Mouse (Mus musculus) neural tube, embryonic 14.5 days (tissue): ENCODE measurements at regions not wholly inside any gene's neighbourhood (a gene's known extent, or its start where the extent isn't known, plus 50 kb on each side); places are given as distances from the start of the nearest gene placed in this dataset.

Experiments used
- ATAC-seq: fragments of 200-750 bp; cut with Nextera tagmentation; 2 replicates; pipeline ENCODE4 v1.8.0; 2017; ENCODE audit warnings: low read depth, mild to moderate bottlenecking, moderate TSS enrichment, moderate library complexity
- H3K27ac ChIP-seq: fragments of 300-500 bp; sonication (generic); 2 replicates; pipeline ENCODE4 v1.5.1; 2014; ENCODE audit warnings: low read depth, mild to moderate bottlenecking, control low read depth, low read length, moderate library complexity, mixed read lengths
- H3K27me3 ChIP-seq: fragments of 300-500 bp; sonication (generic); 2 replicates; pipeline ENCODE4 v1.6.1; 2014; ENCODE audit warnings: low read length; ENCODE audit not compliant: control insufficient read depth, insufficient read depth
- H3K36me3 ChIP-seq: fragments of 300-500 bp; sonication (generic); 2 replicates; pipeline ENCODE4 v1.6.1; 2014; ENCODE audit warnings: low read length, mixed read lengths; ENCODE audit not compliant: control insufficient read depth, insufficient read depth
- H3K4me1 ChIP-seq: fragments of 300-500 bp; sonication (generic); 2 replicates; pipeline ENCODE4 v1.6.1; 2014; ENCODE audit warnings: low read length; ENCODE audit not compliant: control insufficient read depth, insufficient read depth
- H3K4me2 ChIP-seq: fragments of 300-500 bp; sonication (generic); 2 replicates; pipeline ENCODE4 v1.6.1; 2014; ENCODE audit warnings: mild to moderate bottlenecking, low read depth, low read length, control low read depth
- H3K4me3 ChIP-seq: fragments of 300-500 bp; sonication (generic); 2 replicates; pipeline ENCODE4 v1.5.1; 2014; ENCODE audit warnings: low read depth, low read length, control low read depth, mixed read lengths
- H3K9ac ChIP-seq: fragments of 300-500 bp; sonication (generic); replicated peaks from 2 replicates; pipeline ENCODE4 v1.6.1; 2014; ENCODE audit warnings: low read depth, mild to moderate bottlenecking, control low read depth, low read length, mixed read lengths
- H3K9me3 ChIP-seq: fragments of 300-500 bp; sonication (generic); 2 replicates; pipeline ENCODE4 v1.6.1; 2016; ENCODE audit warnings: low read length; ENCODE audit not compliant: control insufficient read depth
- WGBS: fragments of 180-500 bp; shearing (Covaris S2); extraction: QIAGEN DNeasy Blood & Tissue Kit; methylation state at CpG from one replicate; pipeline ENCODE4 v1.1.7; 2014; 5-methylcytosine and 5-hydroxymethylcytosine counted together

GRCm38 (mm10) chr2:178771435-178771834 is 341.1 kb downstream of the Cdh26 start:
- no peaks in the 10 kb centered on the region for H3K36me3 ChIP-seq
- H3K4me2 ChIP-seq: no peak overlapping the region
- ATAC-seq: peak; percentile 54; the same call in 1 of the 2 replicates
- H3K9ac ChIP-seq: no peak overlapping the region
- H3K27ac ChIP-seq: no peak overlapping the region
- no peaks in the 10 kb centered on the region for H3K4me1 ChIP-seq
- H3K9me3 ChIP-seq: no peaks in the 10 kb centered on the region
- H3K4me3 ChIP-seq: no peak overlapping the region
- no peaks in the 10 kb centered on the region for H3K27me3 ChIP-seq
- WGBS: 22% methylated on average over 1 of the region's 1 CpGs

GRCm38 (mm10) chr2:178771881-178772280 is 341.6 kb downstream of the Cdh26 start:
- H3K36me3 ChIP-seq: no peaks in the 10 kb centered on the region

GRCm38 (mm10) chr2:178784822-178785589 is 354.7 kb downstream of the Cdh26 start:
- no peaks in the 10 kb centered on the region for H3K27me3 ChIP-seq

More at GRCm38 (mm10) chr2:178771881-178772280, 341.6 kb downstream of the Cdh26 start:
- no peak overlapping the region for H3K9ac ChIP-seq
- H3K4me3 ChIP-seq: no peak overlapping the region
- no peak for ATAC-seq
- WGBS: 93% methylated on average over 3 of the region's 3 CpGs
- no peaks in the 10 kb centered on the region for H3K27me3 ChIP-seq
- H3K9me3 ChIP-seq: no peaks in the 10 kb centered on the region
- H3K4me2 ChIP-seq: no peak overlapping the region
- H3K27ac ChIP-seq: no peak overlapping the region
- H3K4me1 ChIP-seq: no peaks in the 10 kb centered on the region

GRCm38 (mm10) chr2:178785843-178786242 is 355.5 kb downstream of the Cdh26 start:
- Histone ChIP-seq H3K36me3 (no peaks in the 10 kb centered on the region), H3K9ac (no peak overlapping the region), H3K4me2 (no peak overlapping the region), H3K9me3 (no peaks in the 10 kb centered on the region), H3K4me3 (no peak overlapping the region), H3K27ac (no peak overlapping the region), H3K27me3 (no peaks in the 10 kb centered on the region), H3K4me1 (peaks cover 11% of the 10 kb centered on the region; the same call in 1 of the 2 replicates)
- ATAC-seq: no peak
- WGBS: 61% methylated on average over 6 of the region's 6 CpGs

More at GRCm38 (mm10) chr2:178784822-178785589, 354.7 kb downstream of the Cdh26 start:
- Histone ChIP-seq H3K4me1 (peaks cover 11% of the 10 kb centered on the region; the same call in 1 of the 2 replicates), H3K4me2 (peak overlapping the region; percentile 23; the same call in 1 of the 2 replicates), H3K27ac (no peak overlapping the region), H3K36me3 (no peaks in the 10 kb centered on the region), H3K9me3 (no peaks in the 10 kb centered on the region), H3K9ac (no peak overlapping the region), H3K4me3 (no peak overlapping the region)
- 34% methylated on average over 25 of the region's 25 CpGs for WGBS
- no peak for ATAC-seq

GRCm38 (mm10) chr2:178795841-178796240 is 365.5 kb downstream of the Cdh26 start:
- no peak overlapping the region for H3K9ac ChIP-seq
- no peaks in the 10 kb centered on the region for H3K4me1 ChIP-seq
- WGBS: 66% methylated on average over 3 of the region's 3 CpGs
- H3K9me3 ChIP-seq: no peaks in the 10 kb centered on the region
- H3K27me3 ChIP-seq: no peaks in the 10 kb centered on the region
- H3K4me3 ChIP-seq: no peak overlapping the region
- H3K27ac ChIP-seq: no peak overlapping the region
- H3K4me2 ChIP-seq: no peak overlapping the region
- ATAC-seq: no peak
- no peaks in the 10 kb centered on the region for H3K36me3 ChIP-seq

- H3K36me3 ChIP-seq: no peaks in the 10 kb centered on the region
- H3K4me3 ChIP-seq: no peak overlapping the region
- H3K9ac ChIP-seq: no peak overlapping the region
- H3K9me3 ChIP-seq: no peaks in the 10 kb centered on the region
- H3K27ac ChIP-seq: no peak overlapping the region
- no peak overlapping the region for H3K4me2 ChIP-seq
- ATAC-seq: no peak
- no peaks in the 10 kb centered on the region for H3K27me3 ChIP-seq
- H3K4me1 ChIP-seq: no peaks in the 10 kb centered on the region
- 60% methylated on average over 12 of the region's 12 CpGs for WGBS
Observed at GRCm38 (mm10) chr2:178801464-178801863, 371.1 kb downstream of the Cdh26 start.

- 82% methylated on average over 8 of the region's 8 CpGs for WGBS
- no peak for ATAC-seq
- Histone ChIP-seq H3K36me3 (no peaks in the 10 kb centered on the region), H3K9ac (no peak overlapping the region), H3K4me1 (no peaks in the 10 kb centered on the region), H3K9me3 (no peaks in the 10 kb centered on the region), H3K4me3 (no peak overlapping the region), H3K27me3 (no peaks in the 10 kb centered on the region), H3K4me2 (no peak overlapping the region), H3K27ac (no peak overlapping the region)
Observed at GRCm38 (mm10) chr2:178805283-178805682, 375.0 kb downstream of the Cdh26 start.

GRCm38 (mm10) chr2:178821552-178821951 is 391.2 kb downstream of the Cdh26 start:
- no peaks in the 10 kb centered on the region for H3K4me1 ChIP-seq
- no peak overlapping the region for H3K4me2 ChIP-seq
- no peaks in the 10 kb centered on the region for H3K9me3 ChIP-seq
- H3K27me3 ChIP-seq: no peaks in the 10 kb centered on the region
- H3K9ac ChIP-seq: no peak overlapping the region
- ATAC-seq: no peak
- H3K36me3 ChIP-seq: no peaks in the 10 kb centered on the region
- H3K4me3 ChIP-seq: no peak overlapping the region
- H3K27ac ChIP-seq: no peak overlapping the region
- 78% methylated on average over 6 of the region's 6 CpGs for WGBS

- ATAC-seq: no peak
- Histone ChIP-seq H3K27me3 (no peaks in the 10 kb centered on the region), H3K9me3 (no peaks in the 10 kb centered on the region), H3K36me3 (no peaks in the 10 kb centered on the region), H3K4me3 (no peak overlapping the region), H3K4me1 (0 out of 2 replicates have a peak, but pooled peaks cover 4% of the 10 kb centered on the region), H3K27ac (no peak overlapping the region), H3K9ac (no peak overlapping the region), H3K4me2 (no peak overlapping the region)
- 71% methylated on average over 3 of the region's 3 CpGs for WGBS
Observed at GRCm38 (mm10) chr2:178830313-178830712, 400.0 kb downstream of the Cdh26 start.
